Mouse (Mus musculus) testis, adult 2 months (tissue): ENCODE measurements at regions not wholly inside any gene's neighbourhood (a gene's known extent, or its start where the extent isn't known, plus 50 kb on each side); places are given as distances from the start of the nearest gene placed in this dataset.

ENCODE experiments used
- CTCF ChIP-seq: fragments of 200-500 bp; IDR thresholded peaks from 2 replicates; pipeline ENCODE4 v1.5.1; 2012; ENCODE audit warnings: low read depth, mild to moderate bottlenecking, inconsistent platforms, low read length, moderate library complexity; ENCODE audit not compliant: control insufficient read depth, insufficient read depth, insufficient replicate concordance
- POLR2A ChIP-seq: fragments of 200-500 bp; IDR thresholded peaks from 2 replicates; pipeline ENCODE4 v1.6.1; 2012; ENCODE audit warnings: low read depth, mild to moderate bottlenecking, inconsistent platforms, low read length, moderate library complexity; ENCODE audit not compliant: control insufficient read depth

GRCm38 (mm10) chr12:15416180-15416766 is 400.4 kb downstream of the Trib2 start:
- TF ChIP-seq POLR2A (no peak), CTCF (no peak)
